Mouse (Mus musculus) cerebellum, postnatal 4 days (tissue): ENCODE results near the gene Rack1.
"Not testable (repeated sequence)": the region's sequence is repeated elsewhere in the genome, so short reads cannot be mapped to it uniquely, and the experiment has no call there.

Source experiments
- DNase-seq, 2 experiments: peaks; one replicate each; pipeline ENCODE4 v3.0.0; 2022; ENCODE audit warnings: low spot score in 2 of 2, mixed read lengths in 1 of 2

Gene Rack1

DNA sequence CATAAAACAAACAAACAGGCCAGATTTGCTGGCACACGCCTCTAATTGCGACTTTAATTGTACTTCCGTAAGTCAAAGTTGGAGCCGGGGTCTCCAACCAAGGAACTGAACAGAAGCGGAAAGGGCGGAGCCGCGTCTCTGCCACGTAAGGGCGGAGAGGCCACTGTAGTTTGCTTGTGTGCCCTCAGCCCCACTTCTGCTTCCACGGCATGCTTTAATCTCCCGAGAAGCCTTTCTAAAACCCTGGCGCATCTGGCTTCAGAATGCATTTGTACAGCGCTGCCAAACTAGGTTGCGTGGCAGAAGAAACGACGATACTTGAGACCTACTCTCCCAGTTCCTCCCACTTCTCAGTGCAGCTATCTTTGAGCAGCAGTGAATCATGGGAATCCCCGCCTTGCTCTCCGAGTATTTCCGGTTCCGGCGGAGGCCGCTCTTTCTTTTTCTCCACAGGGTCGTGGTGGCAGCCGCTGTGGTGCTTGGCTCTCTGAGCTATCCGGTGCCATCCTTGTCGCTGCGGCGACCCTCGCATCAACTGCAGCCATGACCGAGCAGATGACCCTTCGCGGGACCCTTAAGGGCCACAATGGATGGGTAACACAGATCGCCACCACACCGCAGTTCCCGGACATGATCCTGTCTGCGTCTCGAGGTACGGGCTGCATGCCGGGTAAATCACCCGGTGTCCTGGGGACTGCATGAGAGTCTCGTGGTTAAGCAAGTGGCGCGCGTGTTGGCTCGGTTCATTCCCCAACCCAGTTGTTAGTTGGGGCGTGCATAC lies at the start of gene Rack1:
Gene Rack1 (plus strand): TSS at position 412 of the 781 bp plus-strand sequence.
- peak; percentile 60 to 83 for DNase-seq

DNA sequence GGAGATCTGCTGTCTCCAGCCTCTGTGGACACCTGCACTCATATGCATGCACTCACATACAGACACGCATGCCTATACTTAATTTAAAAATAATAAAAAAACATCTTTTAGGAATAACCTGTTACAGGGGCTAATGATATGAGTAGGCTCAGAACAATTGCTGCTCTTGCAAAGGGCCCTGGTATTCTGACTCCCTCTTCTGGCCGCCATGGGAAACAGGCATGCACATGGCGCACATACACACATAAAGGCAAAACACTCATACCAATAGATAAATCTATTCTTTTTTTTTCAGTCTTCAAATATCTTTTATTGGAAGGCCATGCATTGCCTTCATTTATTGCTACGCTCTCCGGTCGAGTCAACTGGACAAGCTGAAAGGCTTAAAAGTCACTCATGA lies 49.7 kb upstream of the Rack1 start:
- no peak for DNase-seq

DNA sequence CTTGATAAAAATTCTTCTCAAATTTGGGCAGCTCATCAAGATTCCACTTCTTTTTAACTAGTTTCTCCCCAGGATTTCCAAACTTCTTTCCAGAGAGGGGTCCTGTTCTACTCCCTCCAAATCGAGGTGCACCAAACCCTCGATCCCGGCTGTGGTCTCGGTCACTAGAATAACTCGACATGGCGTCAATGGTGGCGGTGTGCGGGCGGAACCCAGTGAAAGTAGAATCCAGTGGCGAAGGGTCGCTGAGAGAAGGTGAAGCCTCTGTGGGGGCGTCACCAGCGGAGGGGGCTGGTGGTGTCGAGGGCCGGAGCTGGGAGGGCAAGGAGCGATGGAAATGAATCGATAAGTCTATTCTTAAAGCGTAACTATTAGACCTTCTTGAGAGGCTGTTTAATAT lies 46.6 kb upstream of the Rack1 start:
- DNase-seq: not testable (repeated sequence)

DNA sequence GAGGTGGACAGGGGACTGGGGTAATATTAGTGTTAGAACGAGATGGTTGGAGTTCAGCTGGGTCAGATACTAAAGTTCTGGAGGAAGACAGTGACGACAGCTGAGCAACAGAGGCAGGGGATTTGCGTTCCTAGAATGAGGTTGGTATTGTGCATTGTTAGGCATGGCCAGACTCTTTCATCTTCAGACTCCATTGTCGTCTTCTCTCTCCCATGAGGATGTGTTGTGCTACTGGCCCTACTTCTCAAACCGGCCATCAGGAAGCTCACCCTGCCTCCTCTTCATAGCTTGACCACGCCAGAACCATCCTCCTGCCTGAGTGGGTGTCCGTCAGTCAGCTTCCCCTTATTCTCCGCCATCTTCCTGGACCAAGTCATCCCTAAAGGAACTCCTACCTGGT lies 41.1 kb upstream of the Rack1 start:
- no peak for DNase-seq

DNA sequence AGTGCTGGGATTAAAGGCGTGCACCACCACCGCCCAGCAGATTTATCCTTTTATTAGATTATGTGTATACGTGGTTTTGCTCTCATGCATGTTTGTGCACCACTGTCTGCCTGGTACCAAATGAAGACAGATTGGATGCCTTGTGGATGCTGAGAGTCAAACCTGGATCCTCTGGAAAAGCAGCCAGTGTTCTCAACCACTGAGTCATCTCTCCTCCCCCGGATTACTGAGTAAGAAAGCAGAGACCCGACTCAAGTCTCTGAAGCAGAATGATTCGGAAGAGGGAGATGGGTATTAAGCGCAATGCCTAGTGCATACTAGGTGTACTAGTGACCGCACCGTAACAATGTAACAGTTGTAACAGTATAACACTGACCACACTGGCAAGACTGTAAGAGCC lies 36.0 kb upstream of the Rack1 start:
- DNase-seq: no peak

DNA sequence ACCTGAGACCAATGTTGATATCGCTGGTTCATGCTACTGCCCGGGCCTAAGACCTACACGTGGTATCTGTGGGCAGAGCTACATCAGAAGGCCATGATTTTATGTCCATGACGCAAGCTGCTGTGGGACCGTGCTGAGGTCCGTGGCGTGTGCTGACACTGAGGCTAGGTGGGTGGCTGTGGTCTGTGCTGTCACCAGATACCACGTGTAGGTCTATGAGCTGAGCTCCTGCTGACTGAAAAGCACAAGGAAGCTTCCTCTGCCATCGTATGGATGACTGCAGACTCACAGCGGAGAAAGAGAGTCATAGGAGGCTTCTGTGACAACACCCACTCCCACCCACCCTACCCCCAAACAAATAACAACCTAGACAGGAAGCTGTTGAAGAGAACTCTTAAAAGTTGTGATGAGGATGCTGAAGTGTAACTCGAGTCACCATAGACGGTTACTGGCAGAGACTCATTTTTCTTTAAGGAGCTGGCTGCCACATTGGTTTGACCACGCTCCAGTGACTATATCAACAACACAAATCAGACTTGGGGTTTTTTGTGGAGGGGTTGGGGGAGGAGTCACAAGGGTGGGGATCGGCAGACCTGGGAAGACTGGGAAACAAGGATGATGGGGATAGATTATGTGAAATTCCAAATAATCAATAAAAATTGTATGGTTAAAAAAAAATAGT lies 32.8 kb upstream of the Rack1 start:
- DNase-seq: no peak

DNA sequence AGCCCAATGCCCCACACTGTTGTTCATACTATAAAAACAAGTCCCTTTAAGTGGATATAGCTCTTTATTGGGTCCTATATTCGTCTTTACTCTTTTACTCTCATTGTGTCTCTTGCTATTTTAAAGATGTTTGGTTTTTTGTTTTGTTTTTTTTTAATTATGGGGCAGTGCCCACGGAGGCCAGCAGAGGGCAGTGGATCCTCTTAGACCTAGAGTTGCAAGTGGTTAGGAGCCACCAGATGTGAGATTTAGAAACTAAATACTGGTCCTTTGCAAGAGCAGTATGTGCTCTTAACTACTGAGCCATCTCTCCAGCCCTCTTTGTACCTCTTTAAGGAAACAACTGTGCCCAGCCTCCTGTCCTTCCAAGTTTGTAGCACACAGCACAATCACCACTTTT lies 28.4 kb upstream of the Rack1 start:
- no peak for DNase-seq

DNA sequence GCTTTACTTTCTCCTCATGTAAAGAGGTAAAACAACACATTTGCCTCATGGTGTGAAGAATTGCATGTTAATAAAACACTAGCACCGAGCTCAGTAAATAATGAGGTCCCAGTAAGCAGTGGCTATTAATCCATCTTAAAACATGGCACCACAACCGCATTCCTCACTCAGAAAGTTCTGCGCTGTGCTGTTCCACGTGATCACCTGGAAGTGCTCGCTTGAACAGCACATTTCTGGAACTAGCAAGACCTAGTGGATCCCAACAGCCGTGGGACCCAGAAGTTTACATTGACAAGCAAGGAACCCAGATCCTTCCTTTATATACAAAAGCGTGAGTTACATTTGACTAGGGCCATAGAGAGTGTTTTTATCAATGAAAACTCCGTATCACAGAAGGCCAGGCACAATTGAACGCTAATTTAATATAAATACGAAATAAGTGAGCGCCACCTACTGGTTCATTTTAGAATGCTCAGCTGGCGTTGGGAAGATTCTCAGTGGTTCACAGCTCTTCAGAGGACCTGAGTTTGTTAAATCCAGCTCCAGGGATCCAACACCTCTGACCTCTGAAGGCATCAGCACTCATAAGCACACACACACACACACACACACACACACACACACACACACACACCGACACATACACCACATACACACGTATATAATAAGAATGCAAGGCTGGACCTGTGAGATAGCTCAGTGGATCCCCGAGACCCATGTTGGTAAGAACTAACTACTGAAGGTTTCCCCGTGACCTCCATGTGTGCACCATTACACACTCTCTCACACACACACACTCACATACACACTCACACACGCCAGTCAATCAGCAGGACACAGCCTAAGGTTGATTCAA lies 25.5 kb upstream of the Rack1 start:
- peak; percentile 44 to 61 for DNase-seq

DNA sequence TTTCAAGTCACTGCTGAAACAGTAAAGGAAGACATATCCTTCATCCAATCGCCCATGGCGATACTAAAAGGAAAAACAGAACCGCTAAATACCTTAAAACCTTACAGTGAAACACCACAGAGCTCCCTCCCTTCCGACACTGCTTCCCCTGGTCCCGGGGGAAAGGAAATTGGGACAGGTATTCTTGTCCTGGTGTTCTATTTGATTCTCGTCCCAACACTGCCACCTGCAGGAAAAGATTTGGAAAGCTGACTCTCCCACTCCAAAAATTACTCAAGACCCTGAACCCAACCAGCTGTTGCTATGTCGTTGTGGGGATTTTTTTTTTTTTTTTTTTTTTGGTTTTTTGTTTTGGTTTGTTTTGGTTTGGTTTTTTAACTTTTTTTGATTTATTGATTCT lies 24.6 kb upstream of the Rack1 start:
- DNase-seq: peak in 1 of 2 experiments; percentile 66

DNA sequence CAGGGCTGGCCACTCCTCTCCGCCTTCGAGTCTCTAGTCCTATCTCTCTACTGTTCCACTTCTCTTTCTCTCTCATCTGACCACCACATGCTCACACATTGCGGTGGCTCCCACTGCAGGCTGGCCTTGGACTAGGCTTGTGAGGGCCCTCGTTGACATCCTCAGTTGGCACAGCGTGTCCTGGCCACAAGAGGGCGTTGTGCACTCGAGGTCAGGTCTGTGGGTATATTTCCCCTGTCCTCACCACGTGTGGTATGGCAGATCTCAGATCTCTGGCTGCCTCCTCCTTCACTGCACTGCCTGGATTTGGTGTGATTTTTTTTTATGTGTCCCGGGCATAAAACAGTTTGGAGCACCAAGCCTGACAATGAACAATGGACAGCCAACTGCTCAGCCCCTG lies 23.5 kb upstream of the Rack1 start:
- no peak for DNase-seq

DNA sequence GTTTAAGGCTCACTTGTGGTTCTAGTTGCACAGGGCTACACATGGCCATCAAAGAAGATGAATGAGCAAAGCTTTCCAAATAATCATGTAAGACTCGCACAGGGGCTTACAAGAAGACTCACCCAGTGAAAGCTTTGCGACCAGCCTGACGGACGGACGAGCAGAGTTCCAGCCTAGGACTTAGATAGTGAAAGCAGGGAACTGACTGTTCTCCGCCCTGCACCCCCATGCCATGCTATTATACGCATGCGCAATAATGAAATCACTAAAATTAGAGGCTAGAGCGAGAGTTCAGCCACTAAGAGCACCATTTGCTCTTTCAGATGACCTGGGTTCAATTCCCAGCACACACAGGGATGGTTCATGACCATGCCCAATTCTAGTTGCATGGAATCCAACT lies 22.8 kb upstream of the Rack1 start:
- no peak for DNase-seq

DNA sequence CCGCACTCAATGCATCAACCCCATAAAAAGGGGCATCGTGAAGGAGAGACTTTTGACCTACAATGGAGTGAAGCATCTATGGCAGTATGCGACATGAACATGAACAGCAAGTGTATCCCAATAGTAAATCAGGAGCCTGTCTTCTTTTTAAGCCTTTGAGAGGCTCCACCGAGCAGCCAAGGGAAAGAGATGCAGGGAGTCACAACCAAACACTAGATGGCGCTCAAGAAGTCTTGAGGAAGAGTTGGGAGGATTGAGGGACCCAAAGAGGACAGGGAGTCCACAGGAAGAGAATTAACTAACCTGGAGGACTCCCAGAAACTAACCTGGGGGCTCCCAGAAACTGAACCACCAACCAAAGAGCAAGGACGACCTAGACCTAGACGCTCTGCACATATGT lies 20.7 kb upstream of the Rack1 start:
- DNase-seq: no peak

DNA sequence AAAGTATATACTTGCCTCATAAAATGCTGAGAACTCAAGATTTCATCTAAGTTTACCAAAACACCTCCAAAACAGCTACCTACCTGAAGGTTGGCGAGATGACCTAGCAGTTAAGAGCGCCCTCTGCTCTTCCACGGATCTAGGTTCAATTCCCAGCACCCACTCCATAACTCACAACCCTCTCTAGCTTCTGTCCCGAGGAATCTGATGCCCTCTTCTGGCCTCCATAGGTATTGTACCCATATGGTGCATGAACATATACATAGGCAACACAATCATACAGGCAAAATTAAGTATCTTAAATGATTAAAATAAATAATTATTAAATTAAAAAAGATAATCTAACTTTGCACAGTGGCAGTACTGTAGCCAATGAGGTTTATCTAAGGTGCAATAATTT lies 17.9 kb upstream of the Rack1 start:
- no peak for DNase-seq

DNA sequence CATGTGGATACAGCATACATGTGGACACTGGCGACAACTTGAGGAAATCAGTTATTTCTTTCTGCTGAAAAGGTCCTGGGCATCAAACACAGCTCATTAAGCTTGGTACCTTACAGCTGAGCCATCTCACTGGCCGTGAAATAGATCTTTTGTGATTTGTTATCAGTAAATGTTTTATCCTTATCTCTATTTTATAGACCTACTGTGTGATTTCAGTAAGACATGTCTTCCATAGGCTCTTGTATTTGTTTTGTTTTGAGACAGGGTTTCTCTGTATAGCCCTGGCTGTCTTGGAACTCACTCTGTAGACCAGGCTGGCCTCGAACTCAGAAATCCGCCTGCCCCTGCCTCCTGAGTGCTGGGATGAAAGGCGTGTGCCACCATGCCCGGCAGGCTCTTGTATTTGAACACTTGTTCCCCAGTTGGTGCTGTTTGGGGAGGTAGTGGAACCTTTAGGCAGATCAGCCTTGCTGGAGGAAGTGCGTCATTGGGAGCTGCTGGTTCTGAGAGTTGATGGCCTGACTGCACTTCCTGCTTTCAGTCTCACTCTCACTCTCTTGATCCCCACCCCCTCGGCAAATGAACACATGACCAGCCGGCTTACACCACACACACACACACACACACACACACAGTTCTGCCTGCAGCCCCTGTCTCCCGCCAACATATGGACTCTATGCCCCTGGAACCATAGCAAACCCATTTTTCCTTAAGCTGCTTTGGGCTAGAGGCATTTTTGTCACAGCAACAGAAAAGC lies 12.5 kb upstream of the Rack1 start:
- DNase-seq: no peak

DNA sequence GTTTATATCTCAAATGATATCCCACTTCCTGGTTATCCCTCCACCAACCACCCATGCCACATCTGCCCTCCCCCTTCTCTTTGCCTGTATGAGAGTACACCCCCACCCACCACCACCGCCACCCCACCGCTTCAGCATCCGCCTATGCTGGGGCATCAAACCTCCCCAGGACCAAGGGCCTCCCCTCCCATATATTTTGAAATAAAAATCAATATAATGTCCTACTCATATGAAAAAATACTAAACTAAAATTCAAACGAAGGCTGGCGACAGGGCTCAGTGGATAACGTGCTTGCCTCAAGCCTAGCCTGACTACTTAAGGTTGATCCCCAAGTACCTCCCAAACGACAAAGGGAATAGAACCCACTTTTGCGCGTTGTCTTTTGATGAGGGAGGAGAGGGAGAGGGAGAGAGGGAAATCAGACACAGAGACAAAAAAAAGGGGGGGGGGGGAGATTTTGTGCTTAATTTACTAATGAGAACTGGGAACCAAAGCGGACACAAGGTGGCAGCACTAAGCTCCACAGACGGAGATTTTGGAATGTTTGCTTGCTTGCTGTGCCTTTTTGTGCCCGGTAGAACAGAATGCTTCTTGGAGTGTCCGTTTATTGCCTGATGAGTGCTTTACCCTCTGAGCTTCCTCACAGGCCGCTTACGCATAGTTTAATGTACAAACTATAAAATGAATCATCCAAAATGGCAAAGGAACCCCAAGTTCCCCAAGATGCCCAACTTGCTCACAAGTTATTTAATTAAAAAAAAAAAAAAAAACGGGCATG lies 11.6 kb upstream of the Rack1 start:
- DNase-seq: peak; percentile 55 to 77

DNA sequence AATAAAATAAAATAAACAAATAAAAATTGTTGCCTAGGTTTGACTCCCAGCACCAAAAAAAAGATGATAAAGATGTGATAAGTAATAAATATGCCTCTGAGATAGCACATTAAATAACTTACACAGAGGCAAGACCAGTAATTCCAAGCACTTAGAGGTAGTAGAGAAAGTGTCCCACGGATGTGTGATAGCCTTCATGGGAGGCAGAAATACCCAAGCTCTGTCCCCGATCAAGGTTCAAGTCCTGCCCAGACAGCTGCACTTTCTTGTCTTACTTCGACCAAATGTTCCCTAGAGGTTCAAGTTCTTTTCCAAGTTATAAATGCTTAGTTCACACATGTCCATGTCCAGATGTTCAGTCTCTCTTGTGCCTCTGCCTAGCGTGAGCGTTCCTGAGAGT lies 10.9 kb upstream of the Rack1 start:
- no peak for DNase-seq

DNA sequence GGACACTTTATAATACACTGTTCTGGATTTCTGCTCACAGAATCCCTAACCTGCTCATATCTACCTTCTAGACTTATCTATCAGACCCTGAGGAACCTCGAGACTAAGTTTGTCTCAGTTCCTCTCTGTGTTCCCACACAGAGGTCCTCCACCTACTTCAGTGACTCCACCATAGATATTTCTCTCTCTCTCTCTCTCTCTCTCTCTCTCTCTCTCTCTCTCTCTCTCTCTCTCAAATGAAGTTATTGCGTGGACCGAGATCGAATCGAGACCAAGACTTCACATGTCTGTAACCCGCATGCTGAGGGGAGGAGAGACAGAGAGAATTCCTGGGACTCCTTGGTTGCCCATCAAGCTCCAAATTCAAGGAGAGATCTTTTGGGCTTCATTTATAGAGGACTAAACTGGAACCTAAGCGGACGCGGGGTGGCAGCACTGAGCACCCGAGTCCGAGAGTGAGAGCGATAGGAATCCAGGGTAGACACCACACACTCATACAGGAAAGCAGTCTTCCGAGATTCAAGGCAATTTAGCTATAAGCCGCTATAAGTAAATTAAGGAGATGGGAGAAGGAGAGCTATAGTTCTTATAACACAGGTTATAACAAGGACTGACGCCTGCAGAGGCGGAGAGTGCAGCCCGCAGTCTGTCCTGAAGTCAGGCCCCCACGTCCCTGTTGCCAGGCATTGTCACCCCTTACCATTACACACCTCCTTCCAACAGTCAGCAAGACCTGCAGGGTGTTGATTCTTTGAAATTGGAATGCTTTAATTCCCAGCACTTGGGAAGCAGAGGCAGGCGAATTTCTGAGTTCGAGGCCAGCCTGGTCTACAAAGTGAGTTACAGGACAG lies 9.9 kb upstream of the Rack1 start:
- peak; percentile 72 to 87 for DNase-seq

DNA sequence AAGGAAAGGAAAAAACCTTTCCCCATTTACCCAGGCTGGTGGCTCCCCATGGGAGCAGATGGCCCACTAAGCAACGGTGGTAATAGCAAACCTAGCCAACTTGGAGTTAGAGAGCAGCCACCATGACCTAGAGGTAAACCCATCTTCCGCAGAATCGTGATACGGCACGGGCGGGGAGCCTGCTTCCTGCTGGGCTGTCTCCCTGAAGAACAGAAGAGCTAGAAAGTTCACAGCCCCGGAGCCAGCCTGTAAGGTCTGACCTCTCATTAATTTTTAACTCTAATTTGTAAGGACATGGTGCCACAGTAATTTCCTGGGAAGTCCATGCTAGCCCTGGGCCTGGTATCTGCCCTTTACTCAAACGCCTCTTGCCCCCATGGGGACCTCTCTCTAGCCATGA lies 9.2 kb upstream of the Rack1 start:
- no peak for DNase-seq

DNA sequence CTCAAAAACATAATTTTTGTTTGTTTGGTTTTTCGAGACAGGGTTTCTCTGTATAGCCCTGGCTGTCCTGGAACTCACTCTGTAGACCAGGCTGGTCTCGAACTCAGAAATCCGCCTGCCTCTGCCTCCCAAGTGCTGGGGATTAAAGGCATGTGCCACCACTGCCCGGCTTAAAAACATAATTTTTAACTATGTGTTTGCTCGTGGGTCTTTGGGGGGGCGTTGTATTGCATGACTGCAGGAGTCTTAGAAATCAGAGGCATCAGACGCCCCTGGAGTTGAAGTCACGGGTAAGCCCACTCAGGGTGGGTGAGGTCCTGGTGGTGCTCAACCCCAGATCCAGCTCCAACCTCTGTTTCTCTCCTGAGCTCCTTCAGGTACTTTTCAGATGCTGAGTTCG lies 8.2 kb upstream of the Rack1 start:
- DNase-seq: not testable (repeated sequence)

DNA sequence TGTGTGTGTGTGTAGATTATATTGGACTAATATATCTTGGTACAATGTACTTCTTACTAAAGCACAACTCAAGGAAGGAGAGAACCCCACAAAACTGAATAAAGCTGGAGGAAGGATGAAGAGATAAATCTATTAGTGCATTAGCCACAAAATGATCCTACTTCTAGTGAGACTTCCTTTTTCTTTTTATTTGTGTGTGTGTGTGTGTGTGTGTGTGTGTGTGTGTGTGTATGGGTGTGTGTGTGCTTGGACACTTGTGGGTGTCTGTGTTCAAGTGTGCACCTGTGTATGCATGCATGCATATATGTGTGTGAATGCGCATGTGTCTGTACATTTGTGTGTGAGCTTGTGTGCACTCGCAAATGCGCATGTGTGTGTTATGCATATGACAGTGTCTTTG lies 6.9 kb upstream of the Rack1 start:
- no peak for DNase-seq
